Mouse (Mus musculus): ENCODE data around the gene Mknk2. TPM values are rescaled to one million over a fixed set of nuclear protein-coding genes. Genes with fewer than 3 reads are reported as not detected.

Mknk2 gene
- polyA plus RNA-seq, 1 experiment from 2014 or later, result 71.1 TPM

DNA sequence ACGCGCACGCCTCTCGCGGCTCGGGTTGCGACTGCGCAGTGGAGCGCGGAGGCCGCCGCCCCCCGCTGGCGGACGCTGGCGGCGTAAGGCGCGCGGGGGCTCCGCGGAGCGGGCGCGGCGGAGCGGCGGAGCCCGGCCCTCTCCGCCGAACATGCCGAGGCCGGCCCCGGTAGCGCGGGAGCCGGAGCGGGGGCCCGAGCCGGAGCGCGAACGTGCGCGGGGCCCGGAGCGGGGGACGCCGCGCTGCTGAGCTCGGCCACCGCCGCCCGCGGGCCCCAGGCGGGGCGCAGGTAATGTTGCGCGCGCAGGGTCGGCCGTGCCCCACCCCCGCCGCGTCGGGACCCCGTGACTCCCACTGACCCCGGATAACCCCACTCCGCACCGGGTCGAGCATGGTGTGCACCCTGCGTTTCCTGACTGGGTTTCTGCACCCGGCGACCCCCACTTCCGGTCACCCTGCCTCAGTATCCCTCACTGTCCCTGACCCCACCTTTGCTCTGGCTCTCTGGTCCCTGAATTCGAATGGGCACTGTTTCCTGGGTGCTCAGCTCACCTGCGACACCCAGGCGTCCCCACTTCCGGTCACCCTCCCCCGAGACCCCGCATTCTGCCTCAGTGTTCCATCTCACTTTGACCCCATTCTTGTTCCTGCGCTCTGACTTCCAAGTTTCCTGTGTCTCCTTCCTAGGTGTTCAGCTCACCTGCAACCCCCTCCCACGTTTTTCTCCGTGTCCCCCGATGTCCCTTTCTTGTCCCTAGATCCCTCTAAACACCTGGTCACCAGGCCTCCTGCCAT lies 55.1 kb downstream of the Mknk2 start, which contains the start of gene Csnk1g2:
Gene Csnk1g2 (plus strand): TSS at position 178 of the 796 bp plus-strand sequence.
- Histone ChIP-seq H3K9me3 (ENCODE audit: control insufficient read depth, low read length) (no peaks in the 10 kb centered on the region), H3K36me3 (ENCODE audit: control insufficient read depth, insufficient read depth, low read length) (no peaks in the 10 kb centered on the region), H3K27ac (ENCODE audit: low read depth) (peak within 1 kb of the TSS; percentile 95), H3K9ac (ENCODE audit: low read length) (peak within 1 kb of the TSS; percentile 78), H3K27me3 (replicated peaks; ENCODE audit: control insufficient read depth, insufficient read depth, low read length) (no peaks in the 10 kb centered on the region), H3K4me2 (ENCODE audit: low read length) (peak within 1 kb of the TSS; percentile 98), H3K4me3 (ENCODE audit: low read depth, low read length) (peak within 1 kb of the TSS; percentile 82), H3K4me1 (replicated peaks; ENCODE audit: control insufficient read depth, insufficient read depth, low read length) (peaks cover 22% of the 10 kb centered on the region)
- DNase-seq (ENCODE audit: low spot score) (no peak), ATAC-seq (replicated peaks; ENCODE audit: low FRiP score, low TSS enrichment, low read depth) (peak; percentile 29)
- WGBS, result under 1% methylated on average over 85 of the region's 85 CpGs

DNA sequence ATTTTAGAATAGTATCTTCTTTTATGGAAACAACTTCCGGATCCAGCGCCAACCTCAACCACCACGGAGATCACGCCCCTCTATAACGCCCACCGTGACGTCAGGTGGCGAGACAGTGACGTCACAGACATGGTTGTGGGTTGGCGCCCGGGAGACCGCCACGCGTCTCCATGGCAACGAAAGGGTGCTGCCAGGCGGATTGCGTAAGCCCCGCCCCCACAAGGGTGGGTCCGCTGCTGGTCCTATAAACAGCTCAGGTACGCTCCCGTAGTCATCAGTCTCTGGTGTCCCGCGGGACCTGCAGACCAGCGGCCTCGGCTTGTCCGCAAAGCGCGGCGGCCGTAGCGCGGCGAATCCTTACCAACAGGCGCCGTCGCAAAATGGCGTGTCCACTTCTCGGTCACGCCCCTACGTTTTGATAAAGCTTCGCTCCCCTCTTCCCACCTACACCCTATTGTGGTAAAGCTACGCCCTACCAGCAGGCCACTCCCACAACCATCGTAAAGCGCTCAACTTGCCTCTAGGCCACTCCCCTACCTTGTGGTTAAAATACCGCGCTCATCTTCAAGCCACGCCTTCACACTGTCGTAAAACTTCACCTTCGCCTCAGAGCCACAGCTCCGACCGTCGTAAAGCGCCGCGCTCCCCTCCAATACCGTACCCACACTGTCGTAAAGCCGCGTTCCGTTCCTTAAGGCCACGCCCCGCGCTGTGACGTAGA lies 55.8 kb downstream of the Mknk2 start:
- no peaks in the 10 kb centered on the region for H3K36me3 ChIP-seq (ENCODE audit: control insufficient read depth, insufficient read depth, low read length)
- ATAC-seq (replicated peaks; ENCODE audit: low FRiP score, low TSS enrichment, low read depth) (peak; percentile 94), DNase-seq (ENCODE audit: low spot score) (peak; percentile 100)
- H3K4me1 ChIP-seq (replicated peaks; ENCODE audit: control insufficient read depth, insufficient read depth, low read length), result peaks cover 15% of the 10 kb centered on the region
- H3K27ac ChIP-seq (ENCODE audit: low read depth), result peak overlapping the region; percentile 95
- under 1% methylated on average over 64 of the region's 64 CpGs for WGBS
- H3K9ac ChIP-seq (ENCODE audit: low read length), result peak overlapping the region; percentile 78
- H3K9me3 ChIP-seq (ENCODE audit: control insufficient read depth, low read length), result no peaks in the 10 kb centered on the region
- peak overlapping the region; percentile 82 for H3K4me3 ChIP-seq (ENCODE audit: low read depth, low read length)
- no peaks in the 10 kb centered on the region for H3K27me3 ChIP-seq (replicated peaks; ENCODE audit: control insufficient read depth, insufficient read depth, low read length)
- H3K4me2 ChIP-seq (ENCODE audit: low read length), result peak overlapping the region; percentile 86

DNA sequence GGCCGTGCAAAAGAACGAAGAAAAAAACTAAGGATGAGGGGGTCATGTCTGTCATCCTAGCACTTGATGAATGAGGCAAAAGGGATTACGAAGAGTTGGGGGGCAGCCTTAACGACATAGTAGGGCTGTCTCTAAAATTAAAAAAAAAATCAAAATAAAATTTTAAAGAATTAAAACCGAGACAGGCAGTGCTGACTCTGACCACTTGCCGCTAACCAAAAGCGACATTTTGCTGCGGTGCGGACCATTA lies 56.3 kb downstream of the Mknk2 start:
- Histone ChIP-seq H3K9me3 (ENCODE audit: control insufficient read depth, low read length) (no peaks in the 10 kb centered on the region), H3K4me3 (ENCODE audit: low read depth, low read length) (peak overlapping the region; percentile 82), H3K4me1 (replicated peaks; ENCODE audit: control insufficient read depth, insufficient read depth, low read length) (peaks cover 15% of the 10 kb centered on the region), H3K27ac (ENCODE audit: low read depth) (peak overlapping the region; percentile 95), H3K36me3 (ENCODE audit: control insufficient read depth, insufficient read depth, low read length) (0 out of 2 replicates have a peak, but pooled peaks cover under 1% of the 10 kb centered on the region), H3K27me3 (replicated peaks; ENCODE audit: control insufficient read depth, insufficient read depth, low read length) (no peaks in the 10 kb centered on the region), H3K9ac (ENCODE audit: low read length) (peak overlapping the region; percentile 52), H3K4me2 (ENCODE audit: low read length) (peak overlapping the region; percentile 86)
- under 1% methylated on average over 9 of the region's 9 CpGs for WGBS
- DNase-seq (ENCODE audit: low spot score) (no peak), ATAC-seq (replicated peaks; ENCODE audit: low FRiP score, low TSS enrichment, low read depth) (no peak)

DNA sequence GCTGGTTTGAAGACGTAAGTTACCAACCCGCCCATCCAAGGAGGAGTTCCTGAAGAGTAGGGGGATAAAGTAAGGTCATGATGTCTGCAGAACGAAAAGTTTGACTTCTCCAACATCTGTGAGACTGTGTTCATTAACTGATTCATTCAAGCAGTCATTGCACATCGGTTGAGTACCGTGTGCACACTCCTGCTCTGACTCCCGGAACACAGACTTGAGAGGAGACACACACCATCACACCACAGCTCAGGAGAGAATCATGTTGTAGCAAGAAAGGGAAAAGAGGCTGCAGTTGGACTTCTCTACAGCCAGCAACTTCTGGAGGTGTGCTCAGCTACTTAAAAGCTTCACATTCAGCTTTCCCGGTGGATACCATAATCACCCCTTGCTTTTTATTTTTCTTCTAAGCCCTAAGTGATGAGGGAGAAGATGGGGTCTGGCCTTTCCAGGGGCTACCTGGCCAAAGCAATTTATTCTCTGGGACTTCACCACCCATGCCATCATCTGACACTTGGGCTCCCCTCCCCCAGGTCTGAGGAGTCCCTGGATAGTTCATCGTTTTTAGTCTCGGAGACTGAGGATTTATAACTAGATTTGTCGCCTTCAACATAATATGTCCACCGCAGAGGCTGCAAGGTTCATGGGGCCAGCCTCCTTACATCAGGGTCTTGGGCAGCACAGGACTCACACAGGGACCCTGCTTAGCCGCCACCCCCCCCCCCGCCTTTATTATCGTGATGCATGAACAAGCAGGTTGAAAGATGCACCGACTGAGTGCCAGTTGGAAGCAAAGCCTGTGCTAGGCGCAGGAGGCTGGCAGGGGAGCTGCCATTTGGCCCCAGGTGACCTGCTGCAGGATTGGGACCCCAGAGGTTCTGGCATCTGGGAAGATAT lies 56.9 kb downstream of the Mknk2 start:
- Histone ChIP-seq H3K4me3 (ENCODE audit: low read depth, low read length) (peak overlapping the region; percentile 82), H3K4me1 (replicated peaks; ENCODE audit: control insufficient read depth, insufficient read depth, low read length) (peaks cover 15% of the 10 kb centered on the region), H3K9ac (ENCODE audit: low read length) (peak overlapping the region; percentile 52), H3K27me3 (replicated peaks; ENCODE audit: control insufficient read depth, insufficient read depth, low read length) (no peaks in the 10 kb centered on the region), H3K27ac (ENCODE audit: low read depth) (peak overlapping the region; percentile 95), H3K9me3 (ENCODE audit: control insufficient read depth, low read length) (no peaks in the 10 kb centered on the region), H3K36me3 (ENCODE audit: control insufficient read depth, insufficient read depth, low read length) (peaks cover 6% of the 10 kb centered on the region; the same call in 1 of the 2 replicates), H3K4me2 (ENCODE audit: low read length) (peak overlapping the region; percentile 86)
- 56% methylated on average over 16 of the region's 16 CpGs for WGBS
- DNase-seq (ENCODE audit: low spot score) (no peak), ATAC-seq (replicated peaks; ENCODE audit: low FRiP score, low TSS enrichment, low read depth) (no peak)

DNA sequence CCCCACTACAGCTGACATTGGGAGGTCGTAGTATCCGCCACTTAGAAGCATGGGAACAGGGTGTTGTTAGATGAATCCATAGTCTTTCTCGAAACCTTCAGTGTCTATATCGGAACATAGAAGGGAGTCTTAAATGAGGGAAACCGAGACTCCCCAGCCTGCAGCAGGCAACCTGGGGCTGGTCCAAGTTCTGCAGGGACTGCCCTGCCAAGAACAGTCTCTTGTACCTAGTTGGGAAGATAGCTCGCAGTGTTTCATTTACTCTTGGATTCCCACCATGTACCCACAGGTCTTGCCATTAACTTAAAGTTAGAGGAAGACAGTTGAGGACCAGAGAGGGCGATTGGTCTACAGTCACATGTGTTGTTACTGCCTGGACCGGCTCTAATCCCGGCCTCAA lies 57.5 kb downstream of the Mknk2 start:
- Histone ChIP-seq H3K4me1 (replicated peaks; ENCODE audit: control insufficient read depth, insufficient read depth, low read length) (peaks cover 15% of the 10 kb centered on the region), H3K9ac (ENCODE audit: low read length) (no peak overlapping the region), H3K27ac (ENCODE audit: low read depth) (no peak overlapping the region), H3K36me3 (ENCODE audit: control insufficient read depth, insufficient read depth, low read length) (peaks cover 13% of the 10 kb centered on the region), H3K9me3 (ENCODE audit: control insufficient read depth, low read length) (no peaks in the 10 kb centered on the region), H3K27me3 (replicated peaks; ENCODE audit: control insufficient read depth, insufficient read depth, low read length) (no peaks in the 10 kb centered on the region), H3K4me3 (ENCODE audit: low read depth, low read length) (no peak overlapping the region), H3K4me2 (ENCODE audit: low read length) (no peak overlapping the region)
- DNase-seq (ENCODE audit: low spot score), result no peak
- no peak for ATAC-seq (replicated peaks; ENCODE audit: low FRiP score, low TSS enrichment, low read depth)
- 84% methylated on average over 9 of the region's 9 CpGs for WGBS

DNA sequence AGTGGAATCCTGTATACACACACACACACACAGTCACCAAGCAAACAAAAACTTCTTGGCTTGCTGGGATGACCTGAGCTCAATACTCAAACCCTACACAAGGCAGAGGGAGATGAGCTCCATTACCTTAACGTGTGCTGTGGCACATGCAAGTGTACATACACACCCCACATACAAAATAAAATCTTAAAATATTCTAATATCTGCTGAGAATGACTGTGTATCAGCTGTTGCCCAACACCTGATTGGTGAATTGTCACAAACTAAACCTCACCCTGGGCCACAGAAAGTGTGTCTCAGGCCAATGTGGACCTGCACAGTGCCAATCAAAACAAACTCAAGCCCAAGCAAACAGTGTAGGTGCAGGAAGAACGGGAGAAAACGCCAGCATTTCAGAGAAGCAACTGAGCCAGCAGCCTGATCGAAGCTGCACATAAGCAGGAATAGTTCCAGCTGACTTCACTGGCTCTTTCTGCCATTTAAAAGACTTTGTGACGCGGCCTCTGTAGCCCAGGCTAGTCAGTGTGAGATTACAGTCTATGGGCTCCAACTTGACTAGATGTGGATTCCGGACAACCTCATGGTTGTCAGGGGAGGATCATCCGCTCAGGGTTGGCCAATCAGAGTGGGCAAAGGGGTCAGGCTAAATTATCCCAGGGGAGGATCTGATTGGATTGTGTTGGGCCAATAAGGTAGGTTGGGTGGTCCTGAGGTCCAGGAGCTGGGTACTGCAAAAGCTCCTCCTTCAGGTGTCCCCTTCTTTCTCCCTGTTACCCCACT lies 58.3 kb downstream of the Mknk2 start:
- Histone ChIP-seq H3K27me3 (replicated peaks; ENCODE audit: control insufficient read depth, insufficient read depth, low read length) (no peaks in the 10 kb centered on the region), H3K9me3 (ENCODE audit: control insufficient read depth, low read length) (no peaks in the 10 kb centered on the region), H3K36me3 (ENCODE audit: control insufficient read depth, insufficient read depth, low read length) (peaks cover 20% of the 10 kb centered on the region), H3K4me3 (ENCODE audit: low read depth, low read length) (no peak overlapping the region), H3K4me1 (replicated peaks; ENCODE audit: control insufficient read depth, insufficient read depth, low read length) (peaks cover 13% of the 10 kb centered on the region), H3K27ac (ENCODE audit: low read depth) (no peak overlapping the region), H3K4me2 (ENCODE audit: low read length) (no peak overlapping the region), H3K9ac (ENCODE audit: low read length) (no peak overlapping the region)
- ATAC-seq (replicated peaks; ENCODE audit: low FRiP score, low TSS enrichment, low read depth), result no peak
- no peak for DNase-seq (ENCODE audit: low spot score)
- 38% methylated on average over 8 of the region's 8 CpGs for WGBS

DNA sequence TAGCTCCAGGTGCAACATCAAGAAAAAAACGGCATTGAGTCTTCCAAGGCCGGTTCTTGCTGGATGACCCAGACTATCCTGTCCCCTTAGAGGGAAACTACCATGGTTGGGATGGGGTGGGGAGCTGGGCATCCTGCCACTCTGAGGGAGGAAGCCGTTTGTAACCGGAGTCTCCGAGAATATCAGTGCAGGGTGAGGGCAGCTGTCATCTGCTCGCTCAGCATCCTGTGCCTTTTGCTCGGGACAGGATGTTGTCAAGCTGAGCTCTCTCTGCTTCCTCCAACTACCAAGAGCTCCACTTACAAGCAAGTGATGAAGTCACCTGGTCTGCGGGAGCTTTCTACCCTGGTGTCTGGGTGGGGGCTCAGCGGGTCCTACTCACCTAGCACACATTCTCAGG lies 59.7 kb downstream of the Mknk2 start:
- Histone ChIP-seq H3K27me3 (replicated peaks; ENCODE audit: control insufficient read depth, insufficient read depth, low read length) (no peaks in the 10 kb centered on the region), H3K4me2 (ENCODE audit: low read length) (no peak overlapping the region), H3K4me1 (replicated peaks; ENCODE audit: control insufficient read depth, insufficient read depth, low read length) (peaks cover 4% of the 10 kb centered on the region; the same call in 1 of the 2 replicates), H3K27ac (ENCODE audit: low read depth) (no peak overlapping the region), H3K9ac (ENCODE audit: low read length) (no peak overlapping the region), H3K4me3 (ENCODE audit: low read depth, low read length) (no peak overlapping the region), H3K9me3 (ENCODE audit: control insufficient read depth, low read length) (no peaks in the 10 kb centered on the region), H3K36me3 (ENCODE audit: control insufficient read depth, insufficient read depth, low read length) (peaks cover 28% of the 10 kb centered on the region)
- 61% methylated on average over 9 of the region's 9 CpGs for WGBS
- DNase-seq (ENCODE audit: low spot score) (no peak), ATAC-seq (replicated peaks; ENCODE audit: low FRiP score, low TSS enrichment, low read depth) (no peak)
